Mouse (Mus musculus): ENCODE results near the gene Itga5.
A peak's percentile ranks its signal among the peaks of the same experiment; 100 is the strongest.

Gene Itga5

GRCm38 (mm10) chr15:103366376-103367149 lies at the start of gene Itga5:
Gene Itga5 (minus strand): TSS chr15:103366763.
- no peak for TF ChIP-seq GATA4 (IDR thresholded peaks at IDR 0.05; ENCODE audit: insufficient replicate concordance, low read length)

- no peak for TF ChIP-seq GATA4 (IDR thresholded peaks at IDR 0.05; ENCODE audit: insufficient replicate concordance, low read length)
These were observed 34.8 kb upstream of the Itga5 start for GRCm38 (mm10) chr15:103401361-103401760.

GRCm38 (mm10) chr15:103393577-103393976 lies 27.0 kb upstream of the Itga5 start:
- TF ChIP-seq GATA4 (IDR thresholded peaks at IDR 0.05; ENCODE audit: insufficient replicate concordance, low read length): no peak

GRCm38 (mm10) chr15:103388556-103389145 lies 22.1 kb upstream of the Itga5 start:
- no peak for TF ChIP-seq GATA4 (IDR thresholded peaks at IDR 0.05; ENCODE audit: insufficient replicate concordance, low read length)

GRCm38 (mm10) chr15:103383771-103384488 lies 17.4 kb upstream of the Itga5 start:
- no peak; the same call in 1 of the 2 replicates for TF ChIP-seq GATA4 (IDR thresholded peaks at IDR 0.05; ENCODE audit: insufficient replicate concordance, low read length)

- peak; percentile 82 for TF ChIP-seq GATA4 (IDR thresholded peaks at IDR 0.05; ENCODE audit: insufficient replicate concordance, low read length)
These were observed 16.3 kb upstream of the Itga5 start for GRCm38 (mm10) chr15:103382795-103383406.

- no peak for TF ChIP-seq GATA4 (IDR thresholded peaks at IDR 0.05; ENCODE audit: insufficient replicate concordance, low read length)
These were observed 15.5 kb upstream of the Itga5 start for GRCm38 (mm10) chr15:103382075-103382474.

- TF ChIP-seq GATA4 (IDR thresholded peaks at IDR 0.05; ENCODE audit: insufficient replicate concordance, low read length): no peak
These were observed 12.2 kb upstream of the Itga5 start for GRCm38 (mm10) chr15:103378665-103379356.

GRCm38 (mm10) chr15:103377752-103378664 lies 11.4 kb upstream of the Itga5 start:
- no peak for TF ChIP-seq GATA4 (IDR thresholded peaks at IDR 0.05; ENCODE audit: insufficient replicate concordance, low read length)

GRCm38 (mm10) chr15:103376837-103377269 lies 10.3 kb upstream of the Itga5 start:
- TF ChIP-seq GATA4 (IDR thresholded peaks at IDR 0.05; ENCODE audit: insufficient replicate concordance, low read length): no peak

- TF ChIP-seq GATA4 (IDR thresholded peaks at IDR 0.05; ENCODE audit: insufficient replicate concordance, low read length): no peak
These were observed 8.7 kb upstream of the Itga5 start for GRCm38 (mm10) chr15:103375112-103375800.

GRCm38 (mm10) chr15:103372461-103372860 lies 5.9 kb upstream of the Itga5 start:
- no peak for TF ChIP-seq GATA4 (IDR thresholded peaks at IDR 0.05; ENCODE audit: insufficient replicate concordance, low read length)

GRCm38 (mm10) chr15:103371741-103372140 lies 5.2 kb upstream of the Itga5 start:
- TF ChIP-seq GATA4 (IDR thresholded peaks at IDR 0.05; ENCODE audit: insufficient replicate concordance, low read length): no peak

Data from liver, adult (tissue).